Mouse (Mus musculus) stomach, embryonic 15.5 days (tissue): Measurements from ENCODE around the gene Styxl1. TPM values are rescaled to one million over a fixed set of nuclear protein-coding genes. Genes with fewer than 3 reads are reported as not detected.

Experiments
- ATAC-seq: fragments of 200-750 bp; cut with Nextera tagmentation; 2 replicates; pipeline ENCODE4 v1.8.0; 2017; ENCODE audit warnings: low read depth, moderate number of reproducible peaks, moderate TSS enrichment; ENCODE audit not compliant: insufficient read depth, low FRiP score
- H3K27ac ChIP-seq: fragments of 300-500 bp; sonication (generic); 2 replicates; pipeline ENCODE4 v1.5.1; 2015; ENCODE audit warnings: mild to moderate bottlenecking, inconsistent platforms
- H3K27me3 ChIP-seq: fragments of 300-500 bp; sonication (generic); replicated peaks from 2 replicates; pipeline ENCODE4 v1.6.1; 2015; ENCODE audit warnings: inconsistent platforms
- H3K36me3 ChIP-seq: fragments of 300-500 bp; sonication (generic); 2 replicates; pipeline ENCODE4 v1.6.1; 2015; ENCODE audit warnings: inconsistent platforms
- H3K4me1 ChIP-seq: fragments of 300-500 bp; sonication (generic); 2 replicates; pipeline ENCODE4 v1.6.1; 2015; ENCODE audit warnings: inconsistent platforms
- H3K4me2 ChIP-seq: fragments of 300-500 bp; sonication (generic); 2 replicates; pipeline ENCODE4 v1.6.1; 2015; ENCODE audit warnings: mild to moderate bottlenecking, inconsistent platforms
- H3K4me3 ChIP-seq: fragments of 300-500 bp; sonication (generic); replicated peaks from 2 replicates; pipeline ENCODE4 v1.5.1; 2015; ENCODE audit warnings: inconsistent platforms
- H3K9ac ChIP-seq: fragments of 300-500 bp; sonication (generic); 2 replicates; pipeline ENCODE4 v1.6.1; 2015; ENCODE audit warnings: inconsistent platforms
- H3K9me3 ChIP-seq: fragments of 300-500 bp; sonication (generic); 2 replicates; pipeline ENCODE4 v1.6.1; 2016; ENCODE audit warnings: inconsistent platforms
- WGBS: fragments of 180-500 bp; shearing (Covaris S2); methylation state at CpG from one replicate; pipeline ENCODE4 v1.1.7; 2015; 5-methylcytosine and 5-hydroxymethylcytosine counted together
- polyA plus RNA-seq: library from polyadenylated mRNA; unstranded; fragments of >200 nt; fragmentation: Nextera tagmentation; extraction: Ambion mirVana; gene quantifications from 2 replicates; pipeline ENCODE4 v1.2.1, GENCODE M21; 2015

The Styxl1 gene
- polyA plus RNA-seq, 1 experiment from 2014 or later: 0.36 TPM

- ATAC-seq: no peak
- Histone ChIP-seq H3K4me2 (no peak overlapping the region), H3K9ac (no peak overlapping the region), H3K36me3 (no peaks in the 10 kb centered on the region), H3K27me3 (no peaks in the 10 kb centered on the region), H3K4me1 (no peaks in the 10 kb centered on the region), H3K9me3 (no peaks in the 10 kb centered on the region), H3K27ac (no peak overlapping the region), H3K4me3 (no peak overlapping the region)
- 2% methylated on average over 6 of the region's 6 CpGs for WGBS
Measured at GRCm38 (mm10) chr5:135800927-135801326, 22.7 kb upstream of the Styxl1 start.

- no peak overlapping the region for H3K9ac ChIP-seq
- no peak overlapping the region for H3K4me3 ChIP-seq
- no peaks in the 10 kb centered on the region for H3K27me3 ChIP-seq
- H3K27ac ChIP-seq: no peak overlapping the region
- no peaks in the 10 kb centered on the region for H3K4me1 ChIP-seq
- H3K4me2 ChIP-seq: no peak overlapping the region
- no peaks in the 10 kb centered on the region for H3K9me3 ChIP-seq
- H3K36me3 ChIP-seq: no peaks in the 10 kb centered on the region
- ATAC-seq: no peak
- 46% methylated on average over 4 of the region's 4 CpGs for WGBS
Measured at GRCm38 (mm10) chr5:135799746-135800145, 21.6 kb upstream of the Styxl1 start.

DNA sequence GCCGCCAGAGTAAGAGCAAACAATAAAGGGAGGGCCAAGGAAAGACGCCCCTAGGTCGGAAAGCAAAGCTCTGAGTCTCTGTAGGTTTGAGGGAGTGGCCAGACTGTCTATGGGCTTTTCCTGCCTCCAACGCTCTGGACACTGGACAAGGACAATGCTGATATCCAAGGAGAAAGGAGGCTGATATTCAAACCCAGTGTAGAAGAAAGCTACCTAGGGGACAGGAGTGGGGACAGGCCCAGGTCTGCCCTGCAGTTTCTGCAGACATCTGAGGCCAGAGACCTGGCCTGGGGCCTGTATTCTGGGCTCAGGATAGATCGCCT, 16.6 kb upstream of the Styxl1 start:
- WGBS: 14% methylated on average over 5 of the region's 5 CpGs
- Histone ChIP-seq H3K27me3 (no peaks in the 10 kb centered on the region), H3K36me3 (peaks cover 21% of the 10 kb centered on the region), H3K27ac (no peak overlapping the region), H3K4me3 (peak overlapping the region; percentile 27; the same call in 1 of the 2 replicates), H3K9me3 (no peaks in the 10 kb centered on the region), H3K9ac (no peak overlapping the region), H3K4me1 (no peaks in the 10 kb centered on the region), H3K4me2 (peak overlapping the region; percentile 46)
- ATAC-seq: no peak

GRCm38 (mm10) chr5:135793996-135794858, 16.0 kb upstream of the Styxl1 start:
- H3K4me3 ChIP-seq: peak overlapping the region; percentile 27
- peak; percentile 66 for ATAC-seq
- H3K4me1 ChIP-seq: no peaks in the 10 kb centered on the region
- peak overlapping the region; percentile 46 for H3K4me2 ChIP-seq
- no peak overlapping the region for H3K27ac ChIP-seq
- H3K36me3 ChIP-seq: peaks cover 27% of the 10 kb centered on the region
- 14% methylated on average over 20 of the region's 20 CpGs for WGBS
- H3K9me3 ChIP-seq: no peaks in the 10 kb centered on the region
- H3K9ac ChIP-seq: no peak overlapping the region
- no peaks in the 10 kb centered on the region for H3K27me3 ChIP-seq

DNA sequence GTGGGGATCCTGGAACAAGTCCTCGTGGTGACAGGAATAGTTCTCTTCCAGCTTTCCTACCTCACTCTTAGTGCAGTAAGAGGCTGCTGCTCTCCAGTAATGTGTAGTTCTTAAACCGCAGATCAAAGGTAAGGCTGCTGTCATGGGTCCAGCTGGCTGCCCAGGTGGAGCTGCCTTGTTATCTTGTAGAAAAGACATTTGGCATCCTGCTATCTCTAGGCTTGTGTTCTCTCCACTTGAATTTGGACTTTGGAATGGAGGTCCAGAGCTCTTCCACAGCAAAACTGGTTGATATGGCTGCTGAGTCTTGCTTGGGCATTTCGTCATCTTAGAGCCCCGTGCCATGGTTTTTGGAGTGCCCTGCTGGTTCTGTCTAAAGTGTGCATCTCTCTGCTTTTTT, 4.7 kb upstream of the Styxl1 start:
- Histone ChIP-seq H3K36me3 (peaks cover 52% of the 10 kb centered on the region), H3K4me1 (peaks cover 13% of the 10 kb centered on the region), H3K27me3 (no peaks in the 10 kb centered on the region), H3K9ac (no peak overlapping the region), H3K27ac (no peak overlapping the region), H3K4me2 (no peak overlapping the region), H3K9me3 (no peaks in the 10 kb centered on the region), H3K4me3 (no peak overlapping the region)
- WGBS: 86% methylated on average over 4 of the region's 4 CpGs
- ATAC-seq: no peak

DNA sequence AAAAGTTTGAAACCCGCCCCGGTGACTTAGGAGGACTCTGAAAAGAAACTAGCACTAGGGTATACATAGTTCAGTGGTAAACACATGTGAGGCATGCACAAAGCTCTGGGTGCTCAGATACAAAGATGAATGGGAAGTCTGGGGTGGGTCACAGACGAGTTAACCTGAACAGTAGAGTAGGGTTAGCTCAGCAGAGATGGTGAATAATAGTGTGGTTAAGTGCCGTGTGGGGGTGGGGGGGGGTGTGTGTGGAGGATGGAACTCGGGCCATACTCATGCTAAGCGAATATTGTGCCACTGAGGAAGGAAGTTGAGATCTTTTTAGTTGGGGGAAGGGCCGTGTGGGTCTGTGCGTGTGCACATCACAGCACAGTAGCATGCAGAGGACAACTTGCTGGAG, 2.1 kb upstream of the Styxl1 start:
- Histone ChIP-seq H3K36me3 (peaks cover 27% of the 10 kb centered on the region), H3K27ac (no peak overlapping the region), H3K4me2 (no peak overlapping the region), H3K9me3 (no peaks in the 10 kb centered on the region), H3K4me1 (peaks cover 16% of the 10 kb centered on the region), H3K4me3 (no peak overlapping the region), H3K9ac (no peak overlapping the region), H3K27me3 (no peaks in the 10 kb centered on the region)
- WGBS: 70% methylated on average over 8 of the region's 8 CpGs
- no peak for ATAC-seq

DNA sequence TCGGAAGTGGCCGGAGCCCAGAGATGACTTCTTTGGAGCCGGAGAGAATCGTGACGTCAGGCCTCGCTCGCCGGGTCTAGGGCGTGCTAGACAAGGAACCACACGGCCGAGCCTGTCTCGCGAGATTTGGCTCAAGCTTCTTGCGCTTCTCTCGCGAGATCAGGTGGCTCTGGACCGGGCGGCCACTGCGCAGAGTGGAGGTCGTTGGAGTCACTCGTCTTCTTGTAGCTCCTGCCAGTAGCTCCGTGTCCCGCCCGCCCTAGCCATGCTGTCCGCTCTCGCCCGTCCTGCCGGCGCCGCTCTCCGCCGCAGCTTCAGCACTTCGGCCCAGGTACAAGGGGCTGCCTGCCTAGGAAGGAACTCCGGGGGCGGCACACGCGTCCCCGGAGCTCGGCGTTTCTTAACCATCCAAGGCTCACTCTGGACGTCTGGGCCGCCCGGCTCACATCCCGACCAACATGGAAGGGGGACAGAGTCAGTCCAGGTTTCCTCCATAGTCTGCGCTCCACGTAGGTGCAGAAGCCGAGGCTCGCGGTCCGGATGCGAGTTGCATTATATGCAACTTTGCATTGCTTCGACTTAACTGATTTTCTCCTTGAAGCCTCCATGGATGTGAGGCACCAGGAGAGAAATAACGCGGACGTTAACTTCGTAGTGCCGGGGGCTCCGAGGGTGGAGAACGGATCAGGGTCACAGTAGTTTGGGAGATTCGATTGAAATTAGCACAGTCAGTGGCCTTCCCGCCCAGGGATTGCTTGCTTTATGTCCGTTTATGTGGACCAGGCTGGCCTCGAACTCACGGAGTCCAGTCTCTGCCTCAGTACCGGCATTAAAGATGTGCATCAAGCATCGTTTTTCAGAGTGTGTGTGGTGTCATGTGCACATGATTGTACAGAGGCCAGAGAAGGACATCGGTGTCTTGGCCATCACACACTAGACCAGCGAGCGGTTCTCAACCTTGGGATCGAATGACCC, 573 bp upstream of the Styxl1 start, which contains the start of gene Mdh2:
TSS of gene Mdh2 (plus strand) at position 10 of the 975 bp plus-strand sequence.
- Histone ChIP-seq H3K36me3 (peaks cover 13% of the 10 kb centered on the region), H3K4me1 (peaks cover 16% of the 10 kb centered on the region), H3K9ac (peak within 1 kb of the TSS; percentile 85), H3K27me3 (no peaks in the 10 kb centered on the region), H3K27ac (peak within 1 kb of the TSS; percentile 92), H3K4me2 (peak within 1 kb of the TSS; percentile 83), H3K9me3 (no peaks in the 10 kb centered on the region), H3K4me3 (peak within 1 kb of the TSS; percentile 74)
- ATAC-seq: peak; percentile 97
- WGBS: under 1% methylated on average over 70 of the region's 70 CpGs

- WGBS: 81% methylated on average over 4 of the region's 4 CpGs
- Histone ChIP-seq H3K9ac (no peak overlapping the region), H3K4me1 (peaks cover 16% of the 10 kb centered on the region), H3K36me3 (0 out of 2 replicates have a peak, but pooled peaks cover under 1% of the 10 kb centered on the region), H3K27ac (no peak overlapping the region), H3K4me3 (no peak overlapping the region), H3K4me2 (no peak overlapping the region), H3K27me3 (no peaks in the 10 kb centered on the region), H3K9me3 (no peaks in the 10 kb centered on the region)
- no peak for ATAC-seq
Measured at GRCm38 (mm10) chr5:135776546-135776945, 1.6 kb downstream of the Styxl1 start.

GRCm38 (mm10) chr5:135772519-135772918, 5.7 kb downstream of the Styxl1 start:
- Histone ChIP-seq H3K27me3 (no peaks in the 10 kb centered on the region), H3K9me3 (no peaks in the 10 kb centered on the region), H3K4me2 (no peak overlapping the region), H3K4me1 (0 out of 2 replicates have a peak, but pooled peaks cover 3% of the 10 kb centered on the region), H3K4me3 (no peak overlapping the region), H3K27ac (no peak overlapping the region), H3K9ac (no peak overlapping the region), H3K36me3 (no peaks in the 10 kb centered on the region)
- WGBS: 35% methylated on average over 3 of the region's 3 CpGs
- ATAC-seq: no peak

GRCm38 (mm10) chr5:135764971-135765370, 13.2 kb downstream of the Styxl1 start:
- no peaks in the 10 kb centered on the region for H3K9me3 ChIP-seq
- no peak overlapping the region for H3K9ac ChIP-seq
- H3K36me3 ChIP-seq: no peaks in the 10 kb centered on the region
- H3K4me2 ChIP-seq: no peak overlapping the region
- H3K27ac ChIP-seq: no peak overlapping the region
- 66% methylated on average over 3 of the region's 3 CpGs for WGBS
- ATAC-seq: no peak
- H3K4me3 ChIP-seq: no peak overlapping the region
- no peaks in the 10 kb centered on the region for H3K4me1 ChIP-seq
- no peaks in the 10 kb centered on the region for H3K27me3 ChIP-seq

DNA sequence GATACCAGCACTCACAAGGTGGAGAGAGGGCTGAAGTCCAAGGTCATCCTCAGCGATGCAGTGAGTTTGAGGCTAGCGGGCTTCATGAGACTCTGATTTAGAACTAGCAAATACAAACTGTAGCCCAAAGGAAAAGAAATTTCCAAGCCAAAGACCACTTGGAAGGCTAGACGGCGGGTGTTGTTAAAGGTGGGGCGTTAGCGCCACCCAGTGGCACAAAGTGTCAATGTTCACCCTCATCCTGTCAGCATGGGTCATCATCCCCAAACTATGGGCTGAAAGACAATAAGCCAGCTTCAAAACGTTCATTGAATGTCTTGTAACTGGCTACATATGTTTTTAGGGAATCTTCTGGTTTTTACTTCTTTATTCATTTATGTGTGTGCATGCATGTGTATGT, 14.7 kb downstream of the Styxl1 start:
- Histone ChIP-seq H3K27me3 (no peaks in the 10 kb centered on the region), H3K4me2 (no peak overlapping the region), H3K27ac (no peak overlapping the region), H3K4me1 (no peaks in the 10 kb centered on the region), H3K36me3 (no peaks in the 10 kb centered on the region), H3K4me3 (no peak overlapping the region), H3K9ac (no peak overlapping the region), H3K9me3 (no peaks in the 10 kb centered on the region)
- no peak for ATAC-seq
- 3% methylated on average over 7 of the region's 7 CpGs for WGBS

GRCm38 (mm10) chr5:135761881-135762280, 16.3 kb downstream of the Styxl1 start:
- 67% methylated on average over 3 of the region's 3 CpGs for WGBS
- Histone ChIP-seq H3K27me3 (no peaks in the 10 kb centered on the region), H3K4me3 (no peak overlapping the region), H3K27ac (no peak overlapping the region), H3K9me3 (no peaks in the 10 kb centered on the region), H3K4me1 (no peaks in the 10 kb centered on the region), H3K4me2 (no peak overlapping the region), H3K9ac (no peak overlapping the region), H3K36me3 (no peaks in the 10 kb centered on the region)
- ATAC-seq: no peak
